Mouse (Mus musculus) myocyte (in vitro differentiated cells): ENCODE results near the gene Fam45a. TPM values are rescaled to one million over a fixed set of nuclear protein-coding genes. Genes with fewer than 3 reads are reported as not detected.

ENCODE experiments used
- H3K27me3 ChIP-seq: one replicate; pipeline ENCODE4 v1.6.1; 2011; ENCODE audit not compliant: control insufficient read depth, insufficient read depth, insufficient read length
- H3K36me3 ChIP-seq: one replicate; pipeline ENCODE4 v1.6.1; 2011; ENCODE audit not compliant: control insufficient read depth, insufficient read depth
- H3K4me2 ChIP-seq: one replicate; pipeline ENCODE4 v1.6.1; 2011; ENCODE audit warnings: low read depth, control low read depth
- H3K4me3 ChIP-seq: one replicate; pipeline ENCODE4 v1.5.1; 2011; ENCODE audit warnings: mild to moderate bottlenecking, control low read depth, moderate library complexity
- H3K79me2 ChIP-seq: one replicate; pipeline ENCODE4 v1.6.1; 2011; ENCODE audit not compliant: control insufficient read depth, insufficient read depth
- H3ac ChIP-seq: one replicate; pipeline ENCODE4 v1.6.1; 2011; ENCODE audit not compliant: control insufficient read depth, insufficient read length
- CEBPB ChIP-seq: IDR thresholded peaks from 2 replicates; pipeline ENCODE4 v1.6.1; 2011; ENCODE audit warnings: mild to moderate bottlenecking, moderate library complexity; ENCODE audit not compliant: poor library complexity, insufficient read depth, severe bottlenecking
- E2F4 ChIP-seq: IDR thresholded peaks from one replicate; pipeline ENCODE4 v1.6.1; 2011; ENCODE audit warnings: mild to moderate bottlenecking, control low read depth, moderate library complexity; ENCODE audit not compliant: insufficient read depth
- MAX ChIP-seq: IDR thresholded peaks from one replicate; pipeline ENCODE4 v1.6.1; 2011; ENCODE audit warnings: low read depth, mild to moderate bottlenecking, control low read depth
- MYOD1 ChIP-seq, 3 experiments: IDR thresholded peaks; one replicate each; pipeline ENCODE4 v1.6.1; 2011; ENCODE audit warnings: control low read depth in 2 of 3, low read depth in 2 of 3, mild to moderate bottlenecking in 2 of 3, moderate library complexity in 1 of 3; ENCODE audit not compliant: insufficient read length in 2 of 3, control insufficient read depth in 1 of 3
- MYOG ChIP-seq, 3 experiments: IDR thresholded peaks; one replicate each; pipeline ENCODE4 v1.6.1; 2011; ENCODE audit warnings: control low read depth in 2 of 3, low read depth in 2 of 3, mild to moderate bottlenecking in 2 of 3; ENCODE audit not compliant: insufficient read length in 2 of 3, control insufficient read depth in 1 of 3, insufficient read depth in 1 of 3
- POLR2A ChIP-seq: IDR thresholded peaks from one replicate; pipeline ENCODE4 v1.6.1; 2011; ENCODE audit warnings: low read depth, mild to moderate bottlenecking, control low read depth, moderate library complexity; ENCODE audit not compliant: insufficient read length
- POLR2AphosphoS2 ChIP-seq: IDR thresholded peaks from one replicate; pipeline ENCODE4 v1.6.1; 2011; ENCODE audit warnings: low read depth, control low read depth; ENCODE audit not compliant: insufficient read length
- REST ChIP-seq: IDR thresholded peaks from one replicate; pipeline ENCODE4 v1.6.1; 2011; ENCODE audit warnings: mild to moderate bottlenecking, control low read depth, moderate library complexity; ENCODE audit not compliant: insufficient read depth, insufficient read length
- SRF ChIP-seq: IDR thresholded peaks from one replicate; pipeline ENCODE4 v1.6.1; 2011; ENCODE audit warnings: low read depth; ENCODE audit not compliant: control insufficient read depth, insufficient read length
- TCF12 ChIP-seq: IDR thresholded peaks from one replicate; pipeline ENCODE4 v1.6.1; 2011; ENCODE audit warnings: mild to moderate bottlenecking, control low read depth; ENCODE audit not compliant: poor library complexity, insufficient read depth, severe bottlenecking
- TCF3 ChIP-seq: IDR thresholded peaks from one replicate; pipeline ENCODE4 v1.6.1; 2011; ENCODE audit warnings: low read depth, control low read depth; ENCODE audit not compliant: insufficient read length
- USF1 ChIP-seq: IDR thresholded peaks from one replicate; pipeline ENCODE4 v1.6.1; 2011; ENCODE audit warnings: low read depth, mild to moderate bottlenecking, control low read depth, moderate library complexity
- polyA plus RNA-seq: library from polyadenylated mRNA; unstranded; fragments of >200 nt; fragmentation: generic; extraction: Trizol; gene quantifications from one replicate; pipeline ENCODE4 v1.2.1, GENCODE M21; 2012; ENCODE audit warnings: missing spikeins

Gene Fam45a
- polyA plus RNA-seq, 1 experiment, result 13.4 TPM

DNA sequence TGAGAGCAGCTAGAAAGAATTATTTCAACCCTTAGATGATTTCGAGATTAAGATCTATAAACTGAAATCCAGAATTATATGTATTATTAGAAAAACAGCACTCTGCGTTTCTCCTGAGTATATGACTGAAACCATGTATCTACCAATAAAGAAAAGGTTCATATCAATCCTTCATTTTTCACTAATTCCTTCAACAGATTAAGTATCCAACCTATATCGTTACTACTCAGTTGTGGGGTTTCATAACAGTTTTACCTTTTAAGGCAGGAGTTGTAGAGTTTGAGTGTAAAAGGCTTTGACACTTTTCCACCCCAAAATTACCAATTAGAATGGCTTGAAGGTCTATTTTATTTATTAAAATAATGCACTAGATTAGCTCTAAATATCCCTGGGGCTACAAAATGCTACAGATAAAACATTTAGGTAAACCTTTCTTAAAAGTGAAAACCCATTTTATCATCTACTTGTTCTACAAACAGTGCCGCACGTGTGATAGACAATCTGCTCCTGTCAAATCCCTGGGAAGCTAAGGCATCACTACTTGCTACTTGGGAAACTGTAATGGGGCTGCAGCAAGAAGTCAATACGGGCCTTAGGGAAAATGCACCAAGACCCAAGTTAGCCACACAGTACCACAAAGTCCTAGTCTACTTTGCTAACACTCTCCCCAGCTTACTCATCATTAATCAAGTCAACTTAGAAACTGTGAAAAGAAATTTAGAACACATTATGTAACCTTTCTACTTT is 23.0 kb upstream of the Fam45a start:
- H3K4me3 ChIP-seq, result peak overlapping the region; percentile 97
- no peaks in the 10 kb centered on the region for H3K27me3 ChIP-seq
- peak overlapping the region; percentile 97 for H3K4me2 ChIP-seq
- peaks cover 71% of the 10 kb centered on the region for H3K79me2 ChIP-seq
- H3K36me3 ChIP-seq, result peaks cover 3% of the 10 kb centered on the region
- TF ChIP-seq E2F4 (no peak), MAX (no peak), CEBPB (no peak), TCF12 (no peak)
- no peak overlapping the region for H3ac ChIP-seq

DNA sequence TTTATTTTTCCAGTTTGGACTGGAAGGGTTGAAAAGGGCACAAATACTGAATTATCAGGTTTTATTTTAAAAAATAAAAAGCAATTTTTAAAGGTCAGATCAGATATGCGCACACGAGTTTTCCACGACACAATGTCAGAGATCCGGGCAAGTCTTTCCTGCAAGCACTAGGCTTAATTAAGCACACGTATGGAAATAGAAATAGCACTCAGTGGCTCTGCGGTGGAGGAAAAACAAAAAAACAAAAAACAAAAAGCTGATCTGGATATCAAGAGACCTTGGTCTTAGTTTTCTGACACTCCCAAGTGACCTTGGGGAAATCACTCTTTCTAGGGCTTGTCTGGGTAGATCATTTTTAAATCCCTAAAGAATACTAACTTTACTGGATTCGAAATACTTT is 21.9 kb upstream of the Fam45a start:
- no peaks in the 10 kb centered on the region for H3K27me3 ChIP-seq
- H3ac ChIP-seq, result peak overlapping the region; percentile 92
- H3K4me2 ChIP-seq, result peak overlapping the region; percentile 97
- TF ChIP-seq MYOG (IDR thresholded peaks at IDR 0.05; ENCODE audit: control insufficient read depth in 1 of 3, insufficient read depth in 1 of 3, insufficient read length in 2 of 3, low read depth in 2 of 3) (no peak), POLR2A (no peak), SRF (no peak), CEBPB (no peak), MAX (no peak), E2F4 (no peak), TCF12 (no peak), POLR2AphosphoS2 (no peak), TCF3 (no peak)
- peak overlapping the region; percentile 97 for H3K4me3 ChIP-seq
- H3K36me3 ChIP-seq, result peaks cover 3% of the 10 kb centered on the region
- H3K79me2 ChIP-seq, result peaks cover 60% of the 10 kb centered on the region

DNA sequence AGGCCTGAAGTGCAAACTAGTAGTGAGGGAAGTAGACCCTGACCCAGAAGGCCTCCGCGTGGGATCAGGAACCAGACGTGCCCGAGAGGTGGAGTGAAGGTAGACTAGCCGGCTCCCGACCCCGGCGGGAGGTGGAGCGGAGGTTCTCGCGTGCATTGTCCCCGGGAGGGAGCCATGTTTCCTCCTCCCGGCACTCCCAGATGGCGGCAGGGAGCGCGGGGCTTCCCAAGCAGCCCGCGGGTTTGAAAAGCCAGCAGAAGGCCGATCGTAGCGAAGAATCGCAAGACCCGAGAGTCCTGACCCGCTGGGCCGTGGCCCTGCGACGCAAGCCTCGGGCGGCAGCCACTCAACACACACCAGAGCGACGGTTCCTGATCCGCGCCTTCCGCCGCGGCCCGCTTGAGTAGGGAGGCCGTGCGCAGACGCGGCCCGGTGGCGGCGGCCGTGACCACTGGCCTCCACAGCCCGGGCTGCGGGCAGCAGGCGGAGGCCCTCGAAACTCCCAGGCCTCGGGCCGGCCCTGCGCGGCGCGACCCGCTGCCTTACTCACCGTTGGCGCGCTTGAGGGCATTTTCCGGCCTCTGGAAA is 21.4 kb upstream of the Fam45a start:
- Histone ChIP-seq H3K27me3 (no peaks in the 10 kb centered on the region), H3K4me2 (peak overlapping the region; percentile 97), H3K36me3 (peaks cover under 1% of the 10 kb centered on the region), H3K4me3 (peak overlapping the region; percentile 97), H3ac (peak overlapping the region; percentile 92), H3K79me2 (peaks cover 54% of the 10 kb centered on the region)
- peak; percentile 44 for TF ChIP-seq POLR2AphosphoS2
- TF ChIP-seq SRF, result no peak

DNA sequence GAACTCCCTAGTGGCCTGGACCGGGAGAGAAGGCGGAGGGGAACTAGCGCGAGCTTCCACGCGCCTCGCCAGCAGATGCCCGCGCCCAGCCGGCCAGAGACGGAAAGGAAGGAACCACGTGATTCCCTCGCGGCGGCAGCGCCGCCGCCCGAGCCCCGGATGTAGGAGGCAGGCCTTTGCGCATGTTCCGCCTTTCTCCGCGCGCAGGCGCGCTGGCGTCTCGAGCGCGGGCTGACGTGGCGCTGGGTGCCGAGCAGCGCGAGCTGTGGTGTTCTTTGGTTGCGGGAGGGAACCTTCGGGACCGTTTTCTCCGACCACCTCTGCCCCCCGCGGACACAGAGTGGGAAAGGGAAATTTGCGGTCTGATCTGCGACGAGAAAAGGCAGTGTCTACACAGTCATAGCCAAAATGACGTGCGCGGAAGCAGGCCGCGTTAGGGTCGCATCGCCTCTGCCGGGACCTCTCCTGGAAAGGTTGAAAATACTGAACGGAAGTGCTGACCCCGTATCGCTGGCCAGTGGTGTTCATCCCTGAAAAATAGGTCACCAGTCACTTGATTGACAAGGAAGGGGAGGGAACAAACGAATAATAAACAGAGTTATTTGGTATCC is 20.7 kb upstream of the Fam45a start, which contains the start of gene Eif3a:
Eif3a (minus strand) TSS at position 108 of the 611 bp plus-strand sequence.
- peak; percentile 80 for TF ChIP-seq USF1
- no peak for TF ChIP-seq SRF
- no peak for TF ChIP-seq TCF12
- no peak for TF ChIP-seq MYOD1 (IDR thresholded peaks at IDR 0.05; ENCODE audit: control insufficient read depth in 1 of 3, insufficient read length in 2 of 3, low read depth in 2 of 3)
- TF ChIP-seq CEBPB, result no peak
- peak; percentile 27 for TF ChIP-seq E2F4
- peak; percentile 98 for TF ChIP-seq POLR2A
- TF ChIP-seq REST, result peak; percentile 31
- TF ChIP-seq MYOG (IDR thresholded peaks at IDR 0.05; ENCODE audit: control insufficient read depth in 1 of 3, insufficient read depth in 1 of 3, insufficient read length in 2 of 3, low read depth in 2 of 3), result peak in 1 of 3 experiments; percentile 16
- TF ChIP-seq POLR2AphosphoS2, result peak; percentile 96
- Histone ChIP-seq H3K4me3 (peak within 1 kb of the TSS; percentile 97), H3K79me2 (peaks cover 48% of the 10 kb centered on the region), H3ac (peak within 1 kb of the TSS; percentile 92), H3K4me2 (peak within 1 kb of the TSS; percentile 97), H3K36me3 (no peaks in the 10 kb centered on the region), H3K27me3 (no peaks in the 10 kb centered on the region)

DNA sequence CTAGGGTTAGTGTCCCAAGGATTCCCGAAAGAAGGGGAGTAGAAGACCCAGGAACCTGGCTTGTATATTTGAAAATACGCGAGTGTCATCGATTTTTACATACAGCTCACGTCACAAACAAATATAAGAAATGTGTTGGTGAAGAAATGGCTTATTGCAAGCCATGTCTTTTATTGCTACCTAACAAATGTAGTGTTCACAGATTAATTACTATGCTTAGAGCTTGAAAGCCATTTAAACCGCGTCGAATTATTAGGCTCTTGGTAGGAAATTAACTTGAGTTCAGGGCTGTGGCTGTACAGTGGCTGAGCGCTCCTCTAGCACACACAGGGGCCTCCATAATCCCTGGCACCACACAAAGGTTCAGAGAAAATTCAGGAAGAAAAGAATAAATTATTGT is 20.2 kb upstream of the Fam45a start:
- peak overlapping the region; percentile 92 for H3ac ChIP-seq
- TF ChIP-seq CEBPB, result no peak

More for the DNA sequence above, 20.2 kb upstream of the Fam45a start:
- H3K36me3 ChIP-seq, result no peaks in the 10 kb centered on the region
- peak overlapping the region; percentile 80 for H3K4me2 ChIP-seq
- H3K4me3 ChIP-seq, result peak overlapping the region; percentile 97
- peaks cover 43% of the 10 kb centered on the region for H3K79me2 ChIP-seq
- H3K27me3 ChIP-seq, result no peaks in the 10 kb centered on the region
